Mouse (Mus musculus) hindbrain, embryonic 13.5 days (tissue): ENCODE measurements around the gene Peli1. TPM values are rescaled to one million over a fixed set of nuclear protein-coding genes. Genes with fewer than 3 reads are reported as not detected.
"Not testable (repeated sequence)": the region's sequence is repeated elsewhere in the genome, so short reads cannot be mapped to it uniquely, and the experiment has no call there.

ENCODE experiments used
- ATAC-seq: fragments of 200-750 bp; cut with Nextera tagmentation; 2 replicates; pipeline ENCODE4 v1.8.0; 2017; ENCODE audit warnings: moderate TSS enrichment; ENCODE audit not compliant: low FRiP score
- H3K27ac ChIP-seq: fragments of 300-500 bp; sonication (generic); 2 replicates; pipeline ENCODE4 v1.5.1; 2015; ENCODE audit warnings: inconsistent platforms, mild to moderate bottlenecking, moderate library complexity
- H3K27me3 ChIP-seq: fragments of 300-500 bp; sonication (generic); 2 replicates; pipeline ENCODE4 v1.6.1; 2015; ENCODE audit warnings: mild to moderate bottlenecking, inconsistent platforms
- H3K36me3 ChIP-seq: fragments of 300-500 bp; sonication (generic); 2 replicates; pipeline ENCODE4 v1.6.1; 2015; ENCODE audit warnings: mild to moderate bottlenecking, inconsistent platforms
- H3K4me1 ChIP-seq: fragments of 300-500 bp; sonication (generic); replicated peaks from 2 replicates; pipeline ENCODE4 v1.6.1; 2015; ENCODE audit warnings: inconsistent platforms
- H3K4me2 ChIP-seq: fragments of 300-500 bp; sonication (generic); 2 replicates; pipeline ENCODE4 v1.6.1; 2015; ENCODE audit warnings: inconsistent platforms, mild to moderate bottlenecking, moderate library complexity
- H3K4me3 ChIP-seq: fragments of 300-500 bp; sonication (generic); 2 replicates; pipeline ENCODE4 v1.5.1; 2015; ENCODE audit warnings: mild to moderate bottlenecking, inconsistent platforms
- H3K9ac ChIP-seq: fragments of 300-500 bp; sonication (generic); 2 replicates; pipeline ENCODE4 v1.6.1; 2015; ENCODE audit warnings: mild to moderate bottlenecking, inconsistent platforms
- H3K9me3 ChIP-seq: fragments of 300-500 bp; sonication (generic); 2 replicates; pipeline ENCODE4 v1.6.1; 2016; ENCODE audit warnings: inconsistent platforms
- WGBS: fragments of 180-500 bp; shearing (Covaris S2); methylation state at CpG from one replicate; pipeline ENCODE4 v1.1.7; 2015; 5-methylcytosine and 5-hydroxymethylcytosine counted together
- polyA plus RNA-seq: library from polyadenylated mRNA; unstranded; fragments of >200 nt; fragmentation: Nextera tagmentation; extraction: Ambion mirVana; gene quantifications from 2 replicates; pipeline ENCODE4 v1.2.1, GENCODE M21; 2015

Gene Peli1
- polyA plus RNA-seq, 1 experiment from 2014 or later = 87.1 TPM

DNA sequence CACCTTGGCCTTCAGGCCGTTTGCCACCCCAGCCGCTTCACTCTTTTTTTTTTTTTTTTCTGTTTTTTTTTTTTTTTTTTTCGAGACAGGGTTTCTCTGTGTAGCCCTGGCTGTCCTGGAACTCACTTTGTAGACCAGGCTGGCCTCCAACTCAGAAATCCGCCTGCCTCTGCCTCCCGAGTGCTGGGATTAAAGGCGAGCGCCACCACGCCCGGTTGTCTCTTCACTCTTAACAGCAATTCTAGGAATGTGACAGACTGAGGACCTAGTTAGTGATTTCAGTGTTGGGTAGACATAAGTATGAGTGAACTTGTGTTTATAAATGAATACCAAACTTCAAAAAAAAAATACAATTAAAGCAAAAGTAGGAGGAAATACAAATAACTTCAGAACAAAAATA is 88.8 kb downstream of the Peli1 start:
- H3K4me3 ChIP-seq, H3K27ac ChIP-seq, H3K9me3 ChIP-seq, ATAC-seq, H3K27me3 ChIP-seq, H3K4me1 ChIP-seq, H3K36me3 ChIP-seq, H3K9ac ChIP-seq, H3K4me2 ChIP-seq: not testable (repeated sequence)
- WGBS = 88% methylated on average over 9 of the region's 9 CpGs

DNA sequence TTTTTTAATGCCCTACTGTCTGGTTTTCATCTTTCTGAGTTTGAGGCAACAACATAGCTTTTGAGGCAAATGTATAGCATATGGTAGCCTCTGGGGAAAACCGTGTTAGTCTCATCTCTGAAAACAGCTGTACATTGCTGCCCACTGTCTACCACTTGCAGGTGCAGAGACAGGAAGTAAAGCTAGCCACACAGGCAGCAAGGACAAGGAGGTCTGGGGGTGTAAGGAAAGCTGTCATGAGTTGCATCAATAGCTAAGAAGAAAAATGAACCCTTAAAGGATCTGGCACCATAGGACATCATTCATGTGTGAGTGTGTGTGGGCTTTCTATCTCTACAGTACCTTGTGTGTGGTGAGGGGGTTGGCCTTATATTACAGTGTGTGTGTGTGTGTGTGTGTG is 89.6 kb downstream of the Peli1 start:
- no peaks in the 10 kb centered on the region for H3K4me1 ChIP-seq

GRCm38 (mm10) chr11:21181616-21182015 is 90.5 kb downstream of the Peli1 start:
- WGBS = 90% methylated on average over 2 of the region's 2 CpGs
- H3K4me1 ChIP-seq = no peaks in the 10 kb centered on the region

More for the DNA sequence above, 89.6 kb downstream of the Peli1 start:
- no peak overlapping the region for H3K9ac ChIP-seq
- 73% methylated on average over 1 of the region's 1 CpGs for WGBS
- H3K9me3 ChIP-seq = no peaks in the 10 kb centered on the region
- no peak overlapping the region for H3K4me3 ChIP-seq
- H3K4me2 ChIP-seq = no peak overlapping the region
- no peak overlapping the region for H3K27ac ChIP-seq
- ATAC-seq = no peak
- H3K36me3 ChIP-seq = no peaks in the 10 kb centered on the region
- H3K27me3 ChIP-seq = no peaks in the 10 kb centered on the region

DNA sequence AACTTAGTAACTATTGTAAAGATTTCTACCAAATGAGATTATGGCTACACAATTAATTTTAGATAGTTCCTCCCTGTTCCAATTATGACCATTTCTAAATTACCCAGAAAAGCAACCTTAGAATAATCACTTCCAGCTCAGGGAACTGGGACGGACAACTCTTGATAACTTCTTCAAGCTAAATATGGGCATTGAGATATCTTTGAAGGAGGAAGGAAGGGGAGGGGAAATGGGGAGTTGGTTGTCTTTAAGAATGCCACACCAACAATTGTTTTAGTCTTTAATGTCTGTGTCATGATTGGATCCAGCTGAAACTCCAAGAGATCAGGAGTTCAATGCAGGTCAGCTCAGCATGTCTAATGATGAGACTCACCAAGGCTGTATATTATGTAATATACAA is 91.6 kb downstream of the Peli1 start:
- Histone ChIP-seq H3K4me2 (no peak overlapping the region), H3K27ac (no peak overlapping the region), H3K27me3 (no peaks in the 10 kb centered on the region), H3K9me3 (no peaks in the 10 kb centered on the region), H3K9ac (no peak overlapping the region), H3K4me1 (no peaks in the 10 kb centered on the region), H3K36me3 (no peaks in the 10 kb centered on the region), H3K4me3 (no peak overlapping the region)
- ATAC-seq = no peak
- 79% methylated on average over 1 of the region's 1 CpGs for WGBS

More at GRCm38 (mm10) chr11:21181616-21182015, 90.5 kb downstream of the Peli1 start:
- no peak for ATAC-seq
- Histone ChIP-seq H3K27ac (no peak overlapping the region), H3K4me3 (no peak overlapping the region), H3K36me3 (no peaks in the 10 kb centered on the region), H3K9me3 (no peaks in the 10 kb centered on the region), H3K9ac (no peak overlapping the region), H3K4me2 (no peak overlapping the region), H3K27me3 (no peaks in the 10 kb centered on the region)

- H3K4me1 ChIP-seq, H3K27ac ChIP-seq, H3K9me3 ChIP-seq, H3K36me3 ChIP-seq, H3K4me2 ChIP-seq, H3K9ac ChIP-seq, H3K4me3 ChIP-seq, H3K27me3 ChIP-seq, ATAC-seq: not testable (repeated sequence)
- 93% methylated on average over 8 of the region's 8 CpGs for WGBS
Observed at GRCm38 (mm10) chr11:21191821-21192220, 100.7 kb downstream of the Peli1 start.

GRCm38 (mm10) chr11:21194851-21195250 is 103.8 kb downstream of the Peli1 start:
- Histone ChIP-seq H3K9ac (no peak overlapping the region), H3K4me2 (no peak overlapping the region), H3K27ac (no peak overlapping the region), H3K36me3 (no peaks in the 10 kb centered on the region), H3K27me3 (no peaks in the 10 kb centered on the region), H3K4me1 (no peaks in the 10 kb centered on the region), H3K4me3 (no peak overlapping the region), H3K9me3 (no peaks in the 10 kb centered on the region)
- 96% methylated on average over 3 of the region's 3 CpGs for WGBS
- ATAC-seq = no peak

Other genes with a start within 250 kb of the Peli1 start
- 10.1 and 10.5 TPM in 2 replicates for gene Vps54, start 148.0 kb downstream of the Peli1 start, polyA plus RNA-seq